Mouse (Mus musculus) adrenal gland, adult 8-10 months (tissue): ENCODE results near the gene Mks1. TPM values are rescaled to one million over a fixed set of nuclear protein-coding genes. Genes with fewer than 3 reads are reported as not detected.

ENCODE experiments used
- DNase-seq: peaks from one replicate; pipeline ENCODE4 v3.0.0; 2022
- total RNA-seq, 4 experiments: library from RNA; stranded (reverse); gene quantifications; 2 replicates each; pipeline ENCODE4 v1.2.4; 2022

The Mks1 gene
- total RNA-seq, 4 experiments from 2014 or later, result 11.0 to 23.7 (median 15.9) TPM

- no peak for DNase-seq
Observed at GRCm38 (mm10) chr11:87879826-87880225, 26.8 kb downstream of the Mks1 start.

GRCm38 (mm10) chr11:87881714-87882113, 28.7 kb downstream of the Mks1 start:
- DNase-seq, result no peak

DNA sequence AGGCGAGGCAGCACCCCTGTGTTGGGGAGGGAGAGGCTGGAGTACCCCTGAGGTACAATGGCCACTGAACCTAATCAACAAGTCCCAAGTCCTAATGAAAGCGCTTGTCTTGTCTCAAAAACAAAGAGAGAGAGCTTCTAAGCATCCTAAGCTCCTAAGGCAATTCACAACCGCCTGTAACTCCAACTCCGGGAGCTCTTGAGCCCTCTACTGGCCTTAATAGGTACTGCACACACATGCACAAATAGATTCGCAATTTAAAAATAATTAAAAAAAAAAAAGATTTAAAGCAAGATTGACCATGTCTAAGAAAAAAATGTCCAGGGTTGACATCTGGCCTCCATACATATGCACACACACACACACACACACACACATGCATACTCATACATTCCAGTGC, 30.5 kb downstream of the Mks1 start:
- DNase-seq, result no peak

DNA sequence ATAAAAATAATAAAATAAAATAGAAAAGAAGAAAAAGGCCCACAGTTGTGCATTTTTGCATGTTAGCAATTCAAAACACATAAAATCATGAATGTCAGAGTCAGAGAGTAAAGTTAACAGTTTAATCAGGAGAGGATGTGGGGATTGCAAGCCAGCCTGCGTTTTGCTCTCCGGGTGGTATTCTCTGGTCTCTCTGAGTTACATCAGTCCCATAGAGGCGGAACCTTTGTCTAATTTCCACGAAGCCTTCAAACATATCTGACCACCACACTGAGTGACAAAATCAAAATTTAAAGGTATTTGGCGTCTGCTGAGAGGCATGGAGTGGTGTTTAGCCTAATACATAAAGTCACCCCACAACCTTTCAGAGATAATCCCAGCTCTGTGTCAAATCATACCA, 31.8 kb downstream of the Mks1 start:
- DNase-seq, result no peak

DNA sequence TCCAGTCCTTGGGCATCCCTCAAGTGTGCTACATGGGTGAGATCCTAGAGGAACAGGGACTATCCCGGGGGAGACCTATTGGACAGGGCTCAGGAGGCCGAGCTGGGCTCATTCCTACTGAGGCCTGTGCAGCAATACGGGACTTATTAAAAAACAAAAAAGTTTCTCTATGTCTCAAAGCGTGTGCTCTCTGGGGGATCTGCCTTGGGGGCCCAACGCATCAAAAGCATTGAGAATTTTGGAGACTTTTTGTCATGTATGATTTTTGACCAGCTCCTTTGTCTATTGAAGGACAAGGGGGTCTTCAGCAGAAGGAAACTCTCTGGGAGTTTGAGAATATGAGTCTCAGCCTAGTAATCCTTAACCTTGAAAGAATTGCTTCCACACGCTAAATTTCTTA, 39.2 kb downstream of the Mks1 start, which contains the start of gene Olfr462:
TSS of gene Olfr462 (minus strand) at position 101 of the 400 bp plus-strand sequence.
- DNase-seq, result no peak

DNA sequence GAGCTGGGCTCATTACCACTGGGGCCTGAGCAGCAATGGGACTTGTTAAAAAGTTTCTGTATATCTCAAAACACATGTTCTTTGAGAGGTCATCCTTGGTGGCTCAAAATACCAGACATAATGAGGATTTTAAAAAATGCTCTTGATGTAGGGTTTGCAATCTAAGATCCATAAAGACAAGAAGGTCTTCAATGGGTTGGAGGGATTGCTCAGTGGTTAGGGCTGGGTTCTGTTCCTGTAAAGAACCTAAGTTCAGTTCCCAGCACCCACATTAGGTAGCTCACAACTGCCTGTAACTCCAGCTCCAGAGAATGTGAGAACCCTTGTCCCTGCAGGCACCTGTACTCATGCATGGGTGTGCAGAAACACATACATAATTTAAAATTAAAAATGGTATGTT, 44.3 kb downstream of the Mks1 start, which contains the start of gene Olfr463:
TSS of gene Olfr463 (minus strand) at position 101 of the 400 bp plus-strand sequence.
- DNase-seq, result no peak

- no peak for DNase-seq
Observed at GRCm38 (mm10) chr11:87904331-87904730, 51.3 kb downstream of the Mks1 start.

Other genes starting within 250 kb of the Mks1 start
- gene Hsf5, start 236.1 kb upstream of the Mks1 start, total RNA-seq, result under 1 TPM in 2 of 4 experiments, not detected in 2; 0.27 to 0.49 TPM
- 10 to 100 TPM in 2 of 4 experiments, 1 to 10 TPM in 2; 4.8 to 17.8 (median 10.7) TPM for gene Rnf43, start 190.5 kb upstream of the Mks1 start, total RNA-seq
- 10 to 100 TPM; 73.7 to 85.1 (median 84.2) TPM for gene Supt4a, start 115.7 kb upstream of the Mks1 start, total RNA-seq
- 10 to 100 TPM in 2 of 4 experiments, 1 to 10 TPM in 2; 5.9 to 32.3 (median 18.0) TPM for gene Tspoap1, start 92.7 kb upstream of the Mks1 start, total RNA-seq
- not detected for gene Mpo, start 59.6 kb upstream of the Mks1 start, total RNA-seq
- not detected for gene Lpo, start 24.9 kb upstream of the Mks1 start, total RNA-seq
- not detected for gene Epx, start 22.3 kb downstream of the Mks1 start, total RNA-seq
- not detected for gene Olfr462, start 39.1 kb downstream of the Mks1 start, total RNA-seq
- not detected for gene Olfr463, start 44.2 kb downstream of the Mks1 start, total RNA-seq
- not detected for gene Olfr464, start 67.8 kb downstream of the Mks1 start, total RNA-seq
- 100 to 1,000 TPM; 271 to 301 (median 294) TPM for gene Dynll2, start 134.3 kb downstream of the Mks1 start, total RNA-seq
- gene Srsf1, start 194.2 kb downstream of the Mks1 start, total RNA-seq, result 100 to 1,000 TPM; 230 to 311 (median 252) TPM
- 10 to 100 TPM; 42.1 to 71.0 (median 59.4) TPM for gene Vezf1, start 215.1 kb downstream of the Mks1 start, total RNA-seq
- 100 to 1,000 TPM in 2 of 4 experiments, 10 to 100 TPM in 2; 46.1 to 114 (median 84.3) TPM for gene Cuedc1, start 244.8 kb downstream of the Mks1 start, total RNA-seq